ENCODE assay signal across 8 mouse cellular contexts in the genomic region with DNA sequence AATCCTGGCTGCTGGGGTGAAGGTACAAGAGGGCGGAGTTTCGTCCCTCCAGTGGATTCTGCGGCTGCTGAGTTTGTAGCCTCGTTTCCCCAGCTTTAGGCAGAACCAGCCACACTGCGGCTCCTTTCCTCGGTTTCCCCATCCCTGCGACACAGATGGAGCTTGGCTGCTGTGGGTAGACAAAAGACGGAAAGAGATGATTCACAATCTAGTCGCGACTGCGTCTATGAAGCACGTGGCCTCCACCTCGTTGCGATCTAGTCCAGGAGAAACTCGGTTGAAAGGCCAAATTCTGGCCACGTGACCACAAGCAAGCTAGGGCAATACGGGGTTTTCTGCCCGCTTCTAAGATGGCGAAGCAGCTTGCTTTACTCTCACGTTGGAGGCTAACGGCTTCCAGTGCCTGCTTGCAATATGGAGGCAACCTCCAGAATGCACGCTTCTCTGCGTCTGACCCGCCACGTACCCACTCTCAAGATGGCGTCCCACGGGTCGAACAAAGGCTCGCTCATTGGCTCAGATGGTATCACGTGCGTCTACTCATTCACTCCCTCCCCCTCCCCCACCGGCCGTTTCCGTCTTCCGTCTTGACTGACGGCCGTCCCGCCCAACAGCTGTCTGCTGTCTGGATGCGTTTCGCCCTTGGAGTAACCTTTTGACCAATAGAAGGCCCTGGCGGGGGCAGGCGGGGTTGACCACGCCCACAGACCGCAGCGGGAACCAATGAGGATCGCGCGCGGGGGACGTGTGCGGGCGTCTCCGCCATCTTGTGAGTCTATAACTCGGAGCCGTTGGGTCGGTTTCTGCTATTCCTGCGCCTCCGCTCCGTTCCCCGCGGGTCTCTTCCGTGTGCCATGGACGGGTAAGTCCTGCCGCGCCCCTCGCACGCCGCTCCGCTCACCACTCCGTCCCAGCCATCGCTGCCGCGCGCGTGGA. TPM values are rescaled to one million over a fixed set of nuclear protein-coding genes. Genes with fewer than 3 reads are reported as not detected.
A peak's percentile ranks its signal among the peaks of the same experiment; 100 is the strongest.
DNase-seq lines count a peak whose midpoint lies in the region; ATAC-seq lines count a peak whose summit lies in the region.

TSS of gene Ptbp1 (plus strand) at position 568 of the 936 bp plus-strand sequence.

- ATAC-seq in megakaryocyte progenitor cell, adult 5-6 weeks (replicated peaks; ENCODE audit: poor library complexity) = peak; percentile 76

- DNase-seq in adipocyte (ENCODE audit: low spot score) = peak; percentile 100
- peak; percentile 100 for DNase-seq in embryo, embryonic 10 days (ENCODE audit: low spot score)
- peak; percentile 99 for DNase-seq in gastrocnemius, postnatal 10 days
- peak; percentile 100 for DNase-seq in induced T-regulatory cell, adult 2 months (ENCODE audit: low read depth)
- DNase-seq in left cerebral cortex, adult 9 months (ENCODE audit: low spot score in 2 of 2) = peak; percentile 99 to 100
- peak; percentile 99 for DNase-seq in right cerebral cortex, postnatal 14 days
- DNase-seq in urinary bladder, postnatal 36 days (ENCODE audit: low spot score in 2 of 2) = peak; percentile 98 to 99

RNA-seq across cellular contexts. Expression of gene Ptbp1, which starts in this region (rescaled TPM):
- 100 to 1,000 TPM in 1 of 2 experiments, 10 to 100 TPM in 1; 75.2 to 110 TPM for total RNA-seq in gastrocnemius, postnatal 10 days (2021)
- total RNA-seq in megakaryocyte progenitor cell, adult 5-6 weeks (2015) = 218 and 262 TPM in 2 replicates
- total RNA-seq in megakaryocyte progenitor cell, adult 5-6 weeks (2017) = 172 and 187 TPM in 2 replicates

Comparison
In these comparisons a context has a peak if more than half of its experiments do, and no peak if none do; other contexts are left out.
1. Peak in every context shown above with its lines: DNase-seq and ATAC-seq.